Mouse (Mus musculus): ENCODE data around the gene Sucnr1. TPM values are rescaled to one million over a fixed set of nuclear protein-coding genes. Genes with fewer than 3 reads are reported as not detected.

The Sucnr1 gene
- polyA plus RNA-seq (2021): not detected

- ChIA-PET POLR2A (no interaction called here), CTCF (interaction anchor here (1.9 kb wide), 1 partner anchor 9 kb away, joined by 5 read pairs; no protein-coding TSS in a partner anchor)
- H3K27me3 ChIP-seq: no peaks in the 10 kb centered on the region
- DNase-seq (ENCODE audit: low read depth, low spot score) (no peak), ATAC-seq (no peak)
- in situ Hi-C loops (cut with MboI; ENCODE audit: low pct_unique_long_range_greater_than_20kb): no loop called here
- no peak for TF ChIP-seq CTCF (IDR thresholded peaks at IDR 0.05)
Observed at GRCm38 (mm10) chr3:60081648-60082047, at the start of gene Sucnr1. TSS of gene Sucnr1 (plus strand) at chr3:60081869.

DNA sequence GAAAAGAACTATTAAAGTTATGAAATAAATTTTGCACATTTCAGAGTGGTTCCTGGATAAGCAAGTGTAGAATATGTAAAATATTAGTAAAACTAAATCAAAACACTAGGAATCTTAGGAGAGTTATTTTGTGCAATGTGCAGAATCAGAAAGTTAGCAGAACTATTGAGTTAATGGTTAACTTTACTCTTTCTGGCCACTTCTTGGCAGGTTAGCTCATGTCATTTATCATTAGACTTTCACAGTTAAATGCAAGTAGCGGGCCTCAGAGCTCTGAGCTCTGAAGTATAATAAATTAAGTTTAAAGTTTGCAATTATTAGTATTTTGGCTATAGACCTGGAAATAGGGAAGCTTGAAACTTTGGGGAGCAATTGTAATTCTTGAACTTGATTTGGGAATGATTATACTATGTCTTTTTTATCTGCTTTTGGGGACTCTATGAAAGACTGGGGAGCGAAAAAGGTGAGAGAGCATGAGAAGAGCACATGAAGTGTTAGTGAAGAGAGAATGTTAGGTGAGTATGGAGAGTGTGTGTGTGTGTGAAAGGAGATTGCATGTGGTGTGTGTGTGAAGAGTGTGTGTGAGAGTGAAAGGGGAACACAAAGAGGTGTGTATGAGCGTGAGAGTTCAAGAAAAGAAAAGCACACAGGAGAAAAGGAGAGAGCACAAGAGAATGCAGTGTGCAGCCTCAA is 35.3 kb upstream of the Sucnr1 start:
- ChIA-PET CTCF (interaction anchor here (1.7 kb wide), 1 partner anchor 11 kb away, joined by 8 read pairs; no protein-coding TSS in a partner anchor), POLR2A (interaction anchor here (0.9 kb wide), 1 partner anchor 9 kb away, joined by 3 read pairs; no protein-coding TSS in a partner anchor)
- no peak for DNase-seq (ENCODE audit: low read depth, low spot score)
- in situ Hi-C loops (cut with MboI; ENCODE audit: low pct_unique_long_range_greater_than_20kb): no loop called here
- ATAC-seq: peak; percentile 54
- no peak for TF ChIP-seq CTCF (IDR thresholded peaks at IDR 0.05)
- H3K27me3 ChIP-seq: peaks cover 5% of the 10 kb centered on the region

GRCm38 (mm10) chr3:60053231-60053927 is 28.3 kb upstream of the Sucnr1 start:
- no peak for DNase-seq (ENCODE audit: low read depth, low spot score)
- H3K27me3 ChIP-seq: peaks cover 5% of the 10 kb centered on the region
- TF ChIP-seq CTCF (IDR thresholded peaks at IDR 0.05): no peak
- in situ Hi-C loops (cut with MboI; ENCODE audit: low pct_unique_long_range_greater_than_20kb): loop anchor here (10.0 kb wide), 1 partner anchor 179 kb away; no protein-coding TSS in a partner anchor
- ATAC-seq: no peak
- CTCF ChIA-PET: interaction anchor here (2.7 kb wide), 1 partner anchor 12 kb away, joined by 7 read pairs; no protein-coding TSS in a partner anchor
- POLR2A ChIA-PET: no interaction called here

GRCm38 (mm10) chr3:60053931-60054330 is 27.7 kb upstream of the Sucnr1 start:
- in situ Hi-C loops (cut with MboI; ENCODE audit: low pct_unique_long_range_greater_than_20kb): loop anchor here (10.0 kb wide), 1 partner anchor 179 kb away; no protein-coding TSS in a partner anchor
- ChIA-PET POLR2A (no interaction called here), CTCF (interaction anchor here (2.7 kb wide), 1 partner anchor 12 kb away, joined by 7 read pairs; no protein-coding TSS in a partner anchor)
- DNase-seq (ENCODE audit: low read depth, low spot score) (no peak), ATAC-seq (no peak)
- no peak for TF ChIP-seq CTCF (IDR thresholded peaks at IDR 0.05)
- H3K27me3 ChIP-seq: peaks cover 5% of the 10 kb centered on the region

GRCm38 (mm10) chr3:60056451-60056850 is 25.2 kb upstream of the Sucnr1 start:
- in situ Hi-C loops (cut with MboI; ENCODE audit: low pct_unique_long_range_greater_than_20kb): loop anchor here (10.0 kb wide), 1 partner anchor 182 kb away; no protein-coding TSS in a partner anchor
- H3K27me3 ChIP-seq: no peaks in the 10 kb centered on the region
- peak; percentile 43 for TF ChIP-seq CTCF (IDR thresholded peaks at IDR 0.05)
- ChIA-PET POLR2A (no interaction called here), CTCF (interaction anchor here (0.7 to 2.3 kb wide), 9 partner anchors 10 to 979 kb away, joined by 3 to 8 read pairs (median 4); no protein-coding TSS in a partner anchor)
- DNase-seq (ENCODE audit: low read depth, low spot score): no peak
- ATAC-seq: no peak

DNA sequence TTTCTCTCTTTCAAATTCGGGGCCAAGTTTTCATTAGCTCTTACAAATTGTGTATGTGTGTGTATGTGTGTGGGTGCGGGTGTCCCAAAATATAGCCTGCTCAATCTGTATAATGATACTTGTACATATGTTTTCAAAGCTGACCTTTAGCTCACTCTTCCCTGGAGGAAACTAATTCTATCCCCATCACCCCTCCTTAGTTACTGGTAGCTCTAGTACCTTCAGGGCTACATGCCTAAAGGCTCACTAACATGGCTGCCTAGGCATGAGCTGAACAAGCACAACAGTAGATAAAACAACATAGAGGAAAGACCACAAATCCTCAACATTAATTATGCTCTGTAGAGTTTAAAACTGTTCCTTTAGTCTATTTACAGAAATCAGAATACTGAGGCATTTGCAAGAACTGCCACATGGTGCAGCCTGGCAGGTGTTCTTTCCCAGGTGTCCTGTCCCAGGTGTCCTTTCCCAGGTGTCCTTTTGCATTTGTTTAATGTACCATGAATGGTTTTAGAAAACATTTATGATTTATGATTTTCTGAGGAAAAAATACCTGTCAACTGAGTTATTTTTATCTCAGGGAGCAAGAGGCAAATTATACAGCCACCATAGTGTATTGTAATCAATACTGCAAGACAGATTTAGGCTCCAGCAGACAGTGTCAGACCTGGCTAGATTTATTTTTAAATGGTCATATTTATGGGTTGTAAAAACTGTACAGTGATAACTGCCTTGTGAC is 24.4 kb upstream of the Sucnr1 start:
- CTCF ChIA-PET: interaction anchor here (0.7 to 2.3 kb wide), 11 partner anchors 10 to 980 kb away, joined by 3 to 8 read pairs (median 3); no protein-coding TSS in a partner anchor

GRCm38 (mm10) chr3:60057809-60058082 is 23.9 kb upstream of the Sucnr1 start:
- POLR2A ChIA-PET: no interaction called here
- TF ChIP-seq CTCF (IDR thresholded peaks at IDR 0.05): no peak
- CTCF ChIA-PET: interaction anchor here (0.7 to 2.3 kb wide), 5 partner anchors 10 to 980 kb away, joined by 3 to 8 read pairs (median 3); no protein-coding TSS in a partner anchor
- in situ Hi-C loops (cut with MboI; ENCODE audit: low pct_unique_long_range_greater_than_20kb): loop anchor here (10.0 kb wide), 1 partner anchor 183 kb away; no protein-coding TSS in a partner anchor
- DNase-seq (ENCODE audit: low read depth, low spot score) (no peak), ATAC-seq (no peak)
- H3K27me3 ChIP-seq: no peaks in the 10 kb centered on the region

More for the DNA sequence above, 24.4 kb upstream of the Sucnr1 start:
- H3K27me3 ChIP-seq: no peaks in the 10 kb centered on the region
- ATAC-seq: no peak
- in situ Hi-C loops (cut with MboI; ENCODE audit: low pct_unique_long_range_greater_than_20kb): loop anchor here (10.0 kb wide), 1 partner anchor 182 kb away; no protein-coding TSS in a partner anchor
- POLR2A ChIA-PET: interaction anchor here (0.6 kb wide), 1 partner anchor 40 kb away, joined by 3 read pairs; no protein-coding TSS in a partner anchor
- no peak for DNase-seq (ENCODE audit: low read depth, low spot score)
- no peak for TF ChIP-seq CTCF (IDR thresholded peaks at IDR 0.05)

DNA sequence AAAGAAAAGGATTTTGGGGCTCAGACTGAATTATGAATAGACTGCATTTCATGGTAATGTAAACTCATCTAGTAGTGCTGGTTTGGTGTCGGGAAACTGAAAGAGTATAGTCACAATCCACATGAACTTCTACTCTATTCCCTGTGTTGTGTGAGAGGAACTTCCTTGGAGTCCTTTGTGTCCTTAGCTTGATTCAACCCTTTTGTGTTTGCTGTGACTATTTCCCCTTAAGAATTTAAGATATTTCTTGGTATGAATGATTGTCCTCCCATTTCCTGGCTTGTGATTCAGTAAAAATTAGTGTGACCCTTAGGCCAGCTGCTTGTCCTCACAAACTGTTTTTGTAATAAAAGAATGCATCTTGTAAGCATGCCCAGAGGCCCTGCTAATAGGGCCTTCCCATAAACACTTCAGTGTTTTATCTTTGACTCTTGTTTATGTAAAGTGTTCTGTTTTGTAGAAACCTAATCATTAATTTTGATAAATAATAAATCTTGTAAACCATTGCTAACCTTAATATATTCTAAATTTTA is 2.7 kb upstream of the Sucnr1 start:
- H3K27me3 ChIP-seq: no peaks in the 10 kb centered on the region
- ChIA-PET CTCF (interaction anchor here (0.7 to 1.0 kb wide), 2 partner anchors 20 to 22 kb away, joined by 3 read pairs; no protein-coding TSS in a partner anchor), POLR2A (no interaction called here)
- in situ Hi-C loops (cut with MboI; ENCODE audit: low pct_unique_long_range_greater_than_20kb): no loop called here
- no peak for ATAC-seq
- DNase-seq (ENCODE audit: low read depth, low spot score): no peak
- no peak for TF ChIP-seq CTCF (IDR thresholded peaks at IDR 0.05)

GRCm38 (mm10) chr3:60080572-60080971 is 1.1 kb upstream of the Sucnr1 start:
- ChIA-PET POLR2A (no interaction called here), CTCF (interaction anchor here (0.7 to 1.9 kb wide), 2 partner anchors 10 to 14 kb away, joined by 3 to 5 read pairs; no protein-coding TSS in a partner anchor)
- no peaks in the 10 kb centered on the region for H3K27me3 ChIP-seq
- TF ChIP-seq CTCF (IDR thresholded peaks at IDR 0.05): no peak
- ATAC-seq (no peak), DNase-seq (ENCODE audit: low read depth, low spot score) (no peak)
- in situ Hi-C loops (cut with MboI; ENCODE audit: low pct_unique_long_range_greater_than_20kb): no loop called here

- no peak for TF ChIP-seq CTCF (IDR thresholded peaks at IDR 0.05)
- ChIA-PET CTCF (no interaction called here), POLR2A (no interaction called here)
- in situ Hi-C loops (cut with MboI; ENCODE audit: low pct_unique_long_range_greater_than_20kb): no loop called here
- H3K27me3 ChIP-seq: no peaks in the 10 kb centered on the region
- ATAC-seq (no peak), DNase-seq (ENCODE audit: low read depth, low spot score) (no peak)
Observed at GRCm38 (mm10) chr3:60082746-60083145, 1.1 kb downstream of the Sucnr1 start.

Data from Patski (cell line).